Mouse (Mus musculus): ENCODE results near the gene Apopt1. TPM values are rescaled to one million over a fixed set of nuclear protein-coding genes. Genes with fewer than 3 reads are reported as not detected.
A peak's percentile ranks its signal among the peaks of the same experiment; 100 is the strongest.

Gene Apopt1
- polyA plus RNA-seq, 1 experiment from 2014 or later, result 22.1 TPM

- no peak for TF ChIP-seq EP300 (IDR thresholded peaks at IDR 0.05; ENCODE audit: low read depth)
- no peak overlapping the region for H3K27ac ChIP-seq (ENCODE audit: low read depth)
- 0 out of 2 replicates have a peak, but pooled peaks cover 3% of the 10 kb centered on the region for H3K36me3 ChIP-seq (replicated peaks; ENCODE audit: insufficient read depth, low read length)
- DNase-seq, result no peak
- H3K4me1 ChIP-seq (ENCODE audit: insufficient read depth), result no peaks in the 10 kb centered on the region
- no peak overlapping the region for H3K4me2 ChIP-seq (ENCODE audit: low read depth, low read length)
- ATAC-seq, result no peak
- H3K4me3 ChIP-seq (ENCODE audit: low read depth, low read length), result no peak overlapping the region
- no peaks in the 10 kb centered on the region for H3K27me3 ChIP-seq (ENCODE audit: insufficient read depth, low read length)
- H3K9me3 ChIP-seq (ENCODE audit: low read length), result no peaks in the 10 kb centered on the region
- 67% methylated on average over 16 of the region's 16 CpGs for WGBS (ENCODE audit: insufficient replicate concordance)
- H3K9ac ChIP-seq (replicated peaks), result no peak overlapping the region
Measured at GRCm38 (mm10) chr12:111766313-111767236, 53.5 kb downstream of the Apopt1 start.

GRCm38 (mm10) chr12:111768322-111768928 is 55.4 kb downstream of the Apopt1 start:
- Histone ChIP-seq H3K27me3 (ENCODE audit: insufficient read depth, low read length) (no peaks in the 10 kb centered on the region), H3K9ac (replicated peaks) (no peak overlapping the region), H3K9me3 (ENCODE audit: low read length) (no peaks in the 10 kb centered on the region), H3K4me2 (ENCODE audit: low read depth, low read length) (no peak overlapping the region), H3K4me1 (ENCODE audit: insufficient read depth) (no peaks in the 10 kb centered on the region), H3K27ac (ENCODE audit: low read depth) (no peak overlapping the region), H3K4me3 (ENCODE audit: low read depth, low read length) (no peak overlapping the region), H3K36me3 (replicated peaks; ENCODE audit: insufficient read depth, low read length) (peaks cover 9% of the 10 kb centered on the region)
- WGBS (ENCODE audit: insufficient replicate concordance), result 77% methylated on average over 10 of the region's 10 CpGs
- DNase-seq (no peak), ATAC-seq (no peak)
- no peak for TF ChIP-seq CTCF (IDR thresholded peaks at IDR 0.05; ENCODE audit: low read depth)
- no peak for TF ChIP-seq EP300 (IDR thresholded peaks at IDR 0.05; ENCODE audit: low read depth)

- 44% methylated on average over 10 of the region's 10 CpGs for WGBS (ENCODE audit: insufficient replicate concordance)
- no peak for ATAC-seq
Measured at GRCm38 (mm10) chr12:111769306-111769705, 56.2 kb downstream of the Apopt1 start.

GRCm38 (mm10) chr12:111769816-111770577 is 56.9 kb downstream of the Apopt1 start:
- Histone ChIP-seq H3K27me3 (ENCODE audit: insufficient read depth, low read length) (no peaks in the 10 kb centered on the region), H3K9ac (replicated peaks) (no peak overlapping the region), H3K27ac (ENCODE audit: low read depth) (no peak overlapping the region), H3K9me3 (ENCODE audit: low read length) (no peaks in the 10 kb centered on the region), H3K36me3 (replicated peaks; ENCODE audit: insufficient read depth, low read length) (peaks cover 24% of the 10 kb centered on the region), H3K4me1 (ENCODE audit: insufficient read depth) (no peaks in the 10 kb centered on the region), H3K4me2 (ENCODE audit: low read depth, low read length) (no peak overlapping the region), H3K4me3 (ENCODE audit: low read depth, low read length) (no peak overlapping the region)
- 74% methylated on average over 9 of the region's 9 CpGs for WGBS (ENCODE audit: insufficient replicate concordance)
- TF ChIP-seq CTCF (IDR thresholded peaks at IDR 0.05; ENCODE audit: low read depth) (no peak), EP300 (IDR thresholded peaks at IDR 0.05; ENCODE audit: low read depth) (no peak)
- DNase-seq, result no peak
- no peak for ATAC-seq

More at GRCm38 (mm10) chr12:111769306-111769705, 56.2 kb downstream of the Apopt1 start:
- peak; percentile 44 for DNase-seq
- no peak overlapping the region for H3K27ac ChIP-seq (ENCODE audit: low read depth)
- no peaks in the 10 kb centered on the region for H3K27me3 ChIP-seq (ENCODE audit: insufficient read depth, low read length)
- no peaks in the 10 kb centered on the region for H3K4me1 ChIP-seq (ENCODE audit: insufficient read depth)
- H3K36me3 ChIP-seq (replicated peaks; ENCODE audit: insufficient read depth, low read length), result peaks cover 17% of the 10 kb centered on the region
- no peaks in the 10 kb centered on the region for H3K9me3 ChIP-seq (ENCODE audit: low read length)
- H3K4me2 ChIP-seq (ENCODE audit: low read depth, low read length), result no peak overlapping the region
- TF ChIP-seq CTCF (IDR thresholded peaks at IDR 0.05; ENCODE audit: low read depth), result peak; percentile 50
- no peak for TF ChIP-seq EP300 (IDR thresholded peaks at IDR 0.05; ENCODE audit: low read depth)
- no peak overlapping the region for H3K9ac ChIP-seq (replicated peaks)
- H3K4me3 ChIP-seq (ENCODE audit: low read depth, low read length), result no peak overlapping the region

GRCm38 (mm10) chr12:111770651-111771050 is 57.6 kb downstream of the Apopt1 start:
- Histone ChIP-seq H3K9me3 (ENCODE audit: low read length) (no peaks in the 10 kb centered on the region), H3K4me2 (ENCODE audit: low read depth, low read length) (no peak overlapping the region), H3K27ac (ENCODE audit: low read depth) (no peak overlapping the region), H3K9ac (replicated peaks) (no peak overlapping the region), H3K36me3 (replicated peaks; ENCODE audit: insufficient read depth, low read length) (peaks cover 29% of the 10 kb centered on the region), H3K4me1 (ENCODE audit: insufficient read depth) (no peaks in the 10 kb centered on the region), H3K4me3 (ENCODE audit: low read depth, low read length) (no peak overlapping the region), H3K27me3 (ENCODE audit: insufficient read depth, low read length) (no peaks in the 10 kb centered on the region)
- TF ChIP-seq CTCF (IDR thresholded peaks at IDR 0.05; ENCODE audit: low read depth) (no peak), EP300 (IDR thresholded peaks at IDR 0.05; ENCODE audit: low read depth) (no peak)
- WGBS (ENCODE audit: insufficient replicate concordance), result 77% methylated on average over 10 of the region's 10 CpGs
- no peak for ATAC-seq
- no peak for DNase-seq

- no peaks in the 10 kb centered on the region for H3K27me3 ChIP-seq (ENCODE audit: insufficient read depth, low read length)
- 90% methylated on average over 16 of the region's 16 CpGs for WGBS (ENCODE audit: insufficient replicate concordance)
- no peak overlapping the region for H3K4me2 ChIP-seq (ENCODE audit: low read depth, low read length)
- H3K9ac ChIP-seq (replicated peaks), result no peak overlapping the region
- no peaks in the 10 kb centered on the region for H3K4me1 ChIP-seq (ENCODE audit: insufficient read depth)
- TF ChIP-seq EP300 (IDR thresholded peaks at IDR 0.05; ENCODE audit: low read depth), result no peak
- no peak for TF ChIP-seq CTCF (IDR thresholded peaks at IDR 0.05; ENCODE audit: low read depth)
- DNase-seq, result no peak
- peaks cover 46% of the 10 kb centered on the region for H3K36me3 ChIP-seq (replicated peaks; ENCODE audit: insufficient read depth, low read length)
- ATAC-seq, result no peak
- H3K9me3 ChIP-seq (ENCODE audit: low read length), result no peaks in the 10 kb centered on the region
- no peak overlapping the region for H3K4me3 ChIP-seq (ENCODE audit: low read depth, low read length)
- no peak overlapping the region for H3K27ac ChIP-seq (ENCODE audit: low read depth)
Measured at GRCm38 (mm10) chr12:111774156-111774555, 61.1 kb downstream of the Apopt1 start.
